Mouse (Mus musculus) urinary bladder, postnatal 10 days (tissue): ENCODE results near the gene Med4.

Source experiments
- DNase-seq: peaks from one replicate; pipeline ENCODE4 v3.0.0; 2022; ENCODE audit warnings: low spot score

Gene Med4

DNA sequence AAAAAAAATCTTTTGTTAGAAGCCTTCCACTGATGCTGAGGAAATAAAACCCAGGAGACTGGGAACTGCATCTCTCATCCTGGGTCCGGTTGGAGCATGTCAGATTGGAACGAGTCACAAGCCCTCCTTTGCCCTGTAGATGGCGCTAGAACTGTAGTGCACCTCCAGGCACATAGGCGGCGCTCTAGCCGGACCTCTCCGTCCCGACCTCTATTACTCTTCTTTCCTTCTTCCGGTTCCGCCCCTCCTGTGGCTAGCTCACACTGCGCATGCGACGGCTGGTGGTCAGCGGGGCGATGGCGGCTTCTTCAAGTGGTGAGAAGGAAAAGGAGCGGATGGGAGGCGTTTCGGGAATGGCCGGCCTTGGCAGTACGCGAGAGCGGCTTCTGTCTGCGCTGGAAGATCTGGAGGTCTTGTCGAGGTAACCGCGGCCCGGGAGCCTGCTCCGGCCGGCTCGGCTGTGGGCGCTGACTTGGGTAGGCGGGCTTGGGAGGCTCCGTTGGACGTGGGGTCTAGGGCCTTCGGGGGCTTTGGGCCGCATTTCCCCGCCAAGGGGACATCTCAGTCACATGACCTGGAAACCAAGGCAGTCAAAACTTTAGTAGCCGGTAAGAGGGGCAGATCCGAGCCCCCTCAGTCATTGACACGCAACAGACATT lies at the start of gene Med4:
Gene Med4 (plus strand): TSS at position 261 of the 659 bp plus-strand sequence.
- peak; percentile 79 for DNase-seq

GRCm38 (mm10) chr14:73460514-73461134 lies 49.2 kb upstream of the Med4 start:
- DNase-seq, result no peak

DNA sequence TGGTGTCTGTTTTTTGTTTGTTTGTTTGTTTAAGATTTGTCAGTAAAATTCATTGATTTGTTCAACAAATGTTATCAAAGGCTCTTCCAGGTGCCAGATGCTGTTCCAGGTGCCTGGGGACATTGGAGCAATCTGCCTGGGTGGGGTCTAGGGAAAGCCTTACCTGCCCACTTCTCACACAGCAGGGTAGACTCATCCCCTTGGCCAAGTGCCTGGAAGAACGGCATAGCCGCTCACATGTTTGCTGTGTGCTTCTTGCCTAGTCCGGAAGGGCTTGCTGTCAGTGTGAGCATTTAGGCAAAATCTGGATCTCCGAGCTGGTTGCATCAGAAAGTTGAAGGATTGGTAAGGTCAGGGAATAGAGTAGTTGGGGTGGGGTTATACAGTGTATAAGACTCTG lies 47.6 kb upstream of the Med4 start:
- DNase-seq, result no peak

DNA sequence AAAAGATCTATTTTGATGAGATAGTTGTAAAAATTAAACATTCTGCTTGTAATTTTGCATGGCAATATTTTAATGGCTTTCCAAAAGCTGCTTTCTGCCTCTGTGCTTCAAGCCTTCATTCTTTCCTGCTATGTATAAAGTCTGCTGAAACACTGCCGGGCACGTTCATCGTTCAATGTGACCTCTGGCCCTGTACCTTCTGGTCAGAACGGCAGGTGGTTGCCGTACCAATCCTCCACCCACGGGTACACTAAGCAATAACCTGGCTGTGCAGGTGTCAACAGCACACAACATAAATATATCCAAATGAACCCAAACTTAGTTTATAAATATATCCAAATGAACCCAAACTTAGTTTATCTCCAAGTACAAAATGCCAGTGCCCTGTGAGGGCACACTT lies 42.1 kb upstream of the Med4 start:
- no peak for DNase-seq

DNA sequence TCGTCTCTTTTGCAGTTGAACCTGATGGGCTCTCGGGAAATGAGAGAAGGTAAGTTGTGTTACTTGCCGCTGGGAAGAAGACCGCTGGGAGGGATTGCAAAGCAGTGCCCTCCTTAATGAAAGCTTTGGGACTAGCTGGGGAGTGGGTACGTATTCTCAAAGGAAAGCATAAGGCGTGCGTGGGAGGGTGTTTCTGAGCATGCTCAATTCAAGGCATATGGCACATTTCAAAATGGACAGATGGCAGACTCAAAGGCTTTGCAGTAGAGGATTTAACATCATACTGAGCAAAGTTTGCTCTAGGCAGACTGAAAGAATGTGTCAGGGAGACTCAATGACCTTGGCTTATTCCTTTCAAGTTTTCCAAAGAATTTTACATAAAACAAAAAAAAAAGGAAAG lies 40.3 kb upstream of the Med4 start:
- no peak for DNase-seq

GRCm38 (mm10) chr14:73470593-73470992 lies 39.2 kb upstream of the Med4 start:
- DNase-seq, result no peak

DNA sequence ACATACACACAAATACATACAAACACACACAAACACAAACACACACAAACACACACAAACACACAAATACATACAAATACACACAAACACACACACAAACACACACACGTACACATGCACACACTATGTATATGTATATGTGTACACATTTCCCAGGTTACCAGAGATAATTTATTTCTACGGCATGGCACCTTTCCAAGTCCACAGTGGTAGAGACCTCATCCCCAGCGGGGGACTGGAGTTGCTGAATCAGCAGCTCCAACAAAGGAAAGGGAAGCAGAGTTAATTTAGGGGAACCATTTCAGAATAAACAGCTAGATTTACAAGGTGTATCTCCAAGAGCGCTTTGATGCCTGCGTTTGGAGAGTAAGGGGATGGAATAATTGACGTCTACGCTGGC lies 37.6 kb upstream of the Med4 start:
- no peak for DNase-seq

- DNase-seq, result no peak
Measured at GRCm38 (mm10) chr14:73473670-73474460, 36.0 kb upstream of the Med4 start.

DNA sequence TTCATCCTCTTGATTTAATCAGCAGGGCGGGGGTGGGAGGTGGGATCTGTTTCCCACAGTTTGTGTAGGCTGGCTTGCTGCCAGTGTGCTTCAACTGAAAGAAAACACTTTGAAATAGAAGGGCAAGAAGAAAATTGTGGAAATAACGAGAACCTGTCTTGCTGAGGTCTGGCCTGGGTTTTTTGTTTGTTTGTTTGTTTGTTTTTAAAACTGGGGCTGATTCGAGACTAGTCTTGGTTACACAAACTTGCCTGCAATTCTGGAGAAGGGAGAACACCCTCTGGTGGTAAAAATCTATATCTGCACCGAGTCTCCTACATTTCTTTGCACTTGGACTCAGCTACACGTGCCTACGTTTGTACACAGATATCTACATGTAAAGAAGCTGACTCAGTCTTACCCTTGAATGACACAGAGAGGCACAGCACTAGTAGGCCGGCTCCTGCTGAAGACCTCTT lies 35.2 kb upstream of the Med4 start:
- no peak for DNase-seq

DNA sequence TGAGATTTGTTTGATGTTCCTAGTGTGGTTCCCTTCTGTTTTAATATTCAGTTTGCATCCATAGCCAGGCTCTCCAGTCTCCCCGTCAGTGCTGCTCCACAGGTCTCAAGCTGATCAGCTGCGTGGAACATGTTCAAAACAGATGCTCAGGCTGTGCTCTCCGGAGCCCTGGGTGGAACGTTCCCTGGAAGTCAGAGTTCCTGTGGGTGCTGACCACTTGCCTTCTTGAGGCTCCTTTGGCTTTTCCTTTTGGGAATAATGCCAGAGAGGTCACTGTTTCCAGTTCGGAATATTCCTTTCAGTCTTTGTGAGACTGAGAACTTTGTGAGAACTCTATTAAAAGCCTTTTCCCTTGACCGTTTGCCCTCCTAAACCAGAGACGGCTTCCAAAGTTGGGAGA lies 34.3 kb upstream of the Med4 start:
- DNase-seq, result no peak

DNA sequence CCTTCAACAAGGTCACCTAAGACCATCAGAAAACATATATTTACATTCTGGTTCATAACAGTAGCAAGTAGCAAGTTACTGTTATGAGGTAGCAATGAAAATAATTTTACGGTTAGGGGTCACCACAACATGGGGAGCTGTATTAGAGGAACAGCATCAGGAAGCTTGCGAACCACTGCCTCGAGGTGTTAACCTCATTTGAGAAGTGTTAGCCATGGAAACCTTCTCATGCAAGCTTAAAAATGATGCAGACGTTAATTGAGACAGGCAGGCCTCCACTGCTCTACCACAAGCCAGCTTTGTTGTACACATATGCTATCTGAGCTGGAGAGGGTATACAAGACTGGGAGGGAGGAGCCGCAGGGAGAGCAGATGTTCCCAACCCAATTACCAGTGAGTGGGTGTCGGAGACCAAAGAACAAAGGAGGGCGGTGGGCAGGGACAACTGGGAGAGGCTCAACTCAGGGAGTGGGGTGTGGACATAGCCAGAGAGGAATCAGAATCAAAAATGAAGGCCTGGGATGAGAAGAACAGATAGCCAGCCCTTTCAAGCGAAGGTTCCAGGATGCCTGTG lies 33.4 kb upstream of the Med4 start:
- no peak for DNase-seq

- no peak for DNase-seq
Measured at GRCm38 (mm10) chr14:73477077-73477476, 32.7 kb upstream of the Med4 start.

DNA sequence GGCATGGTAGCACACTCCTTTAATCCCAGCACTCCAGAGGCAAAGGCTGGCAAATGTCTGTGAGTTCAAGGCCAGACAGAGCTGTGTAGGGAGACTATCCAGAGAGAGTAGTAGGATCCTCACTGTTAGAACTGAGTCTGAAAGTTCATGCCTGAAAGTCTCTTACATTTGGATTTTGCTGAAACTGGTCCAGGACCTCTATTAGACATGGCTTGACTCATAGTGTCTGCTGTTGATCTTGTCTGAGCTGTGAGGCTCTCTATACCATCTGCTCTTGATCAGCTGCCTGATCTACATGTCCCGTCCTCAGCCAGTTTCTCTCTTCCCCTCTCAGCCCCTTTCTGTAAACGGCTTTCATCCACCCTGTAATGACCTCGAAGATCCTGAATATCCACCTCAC lies 31.5 kb upstream of the Med4 start:
- no peak for DNase-seq

- no peak for DNase-seq
Measured at GRCm38 (mm10) chr14:73479771-73480170, 30.1 kb upstream of the Med4 start.

DNA sequence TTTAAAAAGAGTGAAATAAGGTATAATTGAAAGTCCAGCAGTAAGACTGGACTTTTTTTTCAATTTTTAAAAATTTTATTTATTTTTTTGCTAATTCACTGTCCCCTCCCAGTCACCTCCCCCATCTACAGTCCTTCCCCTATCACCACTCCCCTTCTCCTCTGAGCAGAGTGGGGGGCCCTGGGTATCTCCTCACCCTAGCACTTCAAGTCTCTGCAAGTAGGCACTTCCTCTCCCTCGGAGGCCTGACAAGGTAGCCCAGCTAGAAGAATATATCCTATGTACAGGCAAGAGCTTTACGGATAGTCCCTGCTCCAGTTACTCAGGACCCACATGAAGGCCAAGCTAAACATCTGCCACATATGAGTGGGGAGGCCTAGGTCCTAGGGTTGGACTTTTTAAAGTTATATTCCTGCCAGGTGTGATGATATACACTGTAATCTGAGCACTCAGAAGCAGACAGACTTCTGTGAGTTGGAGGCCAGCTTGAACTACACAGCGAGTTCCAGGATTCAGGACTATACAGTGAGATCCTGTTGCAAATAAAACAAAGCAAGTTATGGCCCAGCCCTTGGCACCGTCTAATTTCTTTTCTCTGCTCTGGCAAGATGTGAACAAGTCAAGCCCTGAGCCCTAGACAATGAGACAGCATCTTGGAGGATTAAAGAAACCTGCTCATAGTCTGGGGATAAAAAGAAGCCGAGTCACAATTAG lies 26.2 kb upstream of the Med4 start:
- DNase-seq, result no peak

GRCm38 (mm10) chr14:73484366-73485110 lies 25.3 kb upstream of the Med4 start:
- no peak for DNase-seq

DNA sequence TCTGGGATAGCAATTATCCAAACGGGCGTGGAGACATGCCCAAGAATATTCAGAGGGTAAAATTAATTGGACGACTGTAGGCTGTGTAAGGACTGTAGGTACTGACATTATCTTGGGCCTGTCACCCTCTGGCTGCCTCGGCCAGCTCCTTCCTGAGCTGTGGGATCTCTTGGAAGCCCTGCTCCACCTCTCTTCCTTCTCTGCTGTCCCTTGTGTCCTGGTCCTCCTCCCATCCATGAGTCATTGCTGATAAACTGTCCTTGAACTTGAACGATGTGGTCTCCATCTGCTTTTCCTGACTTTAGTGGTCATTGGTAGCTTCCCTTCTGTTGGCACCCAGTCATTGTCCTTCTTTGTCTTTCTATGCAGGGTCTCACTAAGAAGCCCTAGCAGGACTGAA lies 23.2 kb upstream of the Med4 start:
- DNase-seq, result no peak

DNA sequence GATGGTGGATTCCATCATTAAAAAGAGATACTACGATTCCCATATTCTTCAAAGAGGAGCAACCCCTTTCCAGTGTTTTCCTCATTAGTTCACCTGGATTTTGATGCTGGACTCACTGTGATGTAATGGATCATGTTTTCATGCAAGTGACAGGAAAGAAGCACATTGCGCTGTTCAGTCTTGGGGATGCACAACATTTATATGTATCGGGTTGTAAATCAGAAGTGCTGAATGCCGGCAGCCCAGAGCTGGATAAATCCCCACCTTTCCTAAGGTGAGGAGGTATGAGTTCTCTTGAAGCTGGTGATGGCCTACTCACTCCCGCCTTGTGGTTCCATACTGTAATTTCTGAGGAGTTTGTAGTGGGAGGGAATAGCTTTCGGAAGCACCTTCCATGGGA lies 16.5 kb upstream of the Med4 start:
- no peak for DNase-seq

- DNase-seq, result no peak
Measured at GRCm38 (mm10) chr14:73494122-73494521, 15.7 kb upstream of the Med4 start.

DNA sequence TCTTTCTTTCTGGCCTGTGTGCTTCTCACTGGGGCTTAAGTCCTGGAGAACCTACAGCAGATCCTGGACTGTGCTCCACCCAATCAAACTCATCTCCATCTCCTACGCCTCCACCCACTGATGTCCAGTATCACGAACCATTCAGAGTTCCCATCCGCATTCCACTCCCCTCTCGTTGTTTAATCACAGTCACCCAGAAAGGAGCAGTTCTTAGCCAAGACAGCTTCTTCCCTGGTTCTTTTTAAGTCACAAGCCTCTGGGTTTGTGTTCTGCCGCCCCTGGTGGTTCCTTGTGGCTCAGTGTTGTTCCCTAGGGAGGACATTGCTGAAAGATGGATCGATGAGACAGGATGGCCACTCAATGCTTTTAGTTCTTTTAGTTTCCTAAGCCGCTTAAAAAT lies 14.1 kb upstream of the Med4 start:
- no peak for DNase-seq

DNA sequence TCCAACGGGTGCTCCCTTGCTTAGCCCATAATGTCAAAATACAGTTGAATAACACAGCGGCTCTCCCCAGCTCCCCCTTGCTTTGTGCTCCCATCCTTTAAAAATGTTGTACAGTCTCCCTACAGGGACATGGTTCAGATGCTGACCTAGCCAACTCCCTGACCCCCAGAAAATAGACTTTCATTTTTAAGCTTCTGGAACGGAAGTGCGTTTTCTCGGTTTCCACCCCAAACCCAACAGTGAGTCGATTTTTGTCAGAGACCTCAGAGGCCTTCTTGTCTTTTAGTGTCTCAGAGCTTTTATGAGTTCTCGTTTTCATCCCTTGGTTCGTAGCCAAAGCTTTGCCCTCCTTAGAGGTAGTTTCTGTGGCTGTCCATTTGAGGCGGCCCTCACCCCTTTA lies 8.5 kb upstream of the Med4 start:
- no peak for DNase-seq

- no peak for DNase-seq
Measured at GRCm38 (mm10) chr14:73501721-73502120, 8.1 kb upstream of the Med4 start.
